Mouse (Mus musculus): ENCODE results near the gene Sgta. TPM values are rescaled to one million over a fixed set of nuclear protein-coding genes. Genes with fewer than 3 reads are reported as not detected.
A peak's percentile ranks its signal among the peaks of the same experiment; 100 is the strongest.

The Sgta gene
- 199 and 216 TPM in 2 replicates for polyA plus RNA-seq (2015; fragmentation: Nextera tagmentation; extraction: Ambion mirVana)

GRCm38 (mm10) chr10:81059603-81060543 is at the start of gene Sgta:
TSS of gene Sgta (minus strand) at chr10:81060181.
- H3K9me3 ChIP-seq (replicated peaks): no peaks in the 10 kb centered on the region
- H3K27me3 ChIP-seq: no peaks in the 10 kb centered on the region
- H3K4me2 ChIP-seq (replicated peaks): peak within 1 kb of the TSS; percentile 84
- peaks cover 32% of the 10 kb centered on the region for H3K4me1 ChIP-seq
- no peaks in the 10 kb centered on the region; the same call in 1 of the 2 replicates for H3K36me3 ChIP-seq
- H3K27ac ChIP-seq (replicated peaks): peak within 1 kb of the TSS; percentile 68; the same call in 1 of the 2 replicates
- under 1% methylated on average over 48 of the region's 48 CpGs for WGBS
- ATAC-seq (ENCODE audit: insufficient number of reproducible peaks, low FRiP score, low TSS enrichment, low read depth): peak; percentile 97
- H3K4me3 ChIP-seq (replicated peaks): peak within 1 kb of the TSS; percentile 82
- H3K9ac ChIP-seq: peak within 1 kb of the TSS; percentile 78

- ATAC-seq (ENCODE audit: insufficient number of reproducible peaks, low FRiP score, low TSS enrichment, low read depth): peak; percentile 86
- peaks cover 22% of the 10 kb centered on the region for H3K4me1 ChIP-seq
- H3K36me3 ChIP-seq: peaks cover 29% of the 10 kb centered on the region
- no peaks in the 10 kb centered on the region for H3K9me3 ChIP-seq (replicated peaks)
- WGBS: under 1% methylated on average over 34 of the region's 35 CpGs
- H3K4me3 ChIP-seq (replicated peaks): peak overlapping the region; percentile 98
- H3K4me2 ChIP-seq (replicated peaks): peak overlapping the region; percentile 85
- peak overlapping the region; percentile 100 for H3K9ac ChIP-seq
- H3K27me3 ChIP-seq: no peaks in the 10 kb centered on the region
- peak overlapping the region; percentile 100 for H3K27ac ChIP-seq (replicated peaks)
These were observed 46.2 kb upstream of the Sgta start for GRCm38 (mm10) chr10:81106113-81106721.

- peak within 1 kb of the TSS; percentile 100 for H3K27ac ChIP-seq (replicated peaks)
- peaks cover 22% of the 10 kb centered on the region for H3K4me1 ChIP-seq
- peak within 1 kb of the TSS; percentile 98 for H3K4me3 ChIP-seq (replicated peaks)
- no peaks in the 10 kb centered on the region for H3K9me3 ChIP-seq (replicated peaks)
- no peaks in the 10 kb centered on the region for H3K27me3 ChIP-seq
- peak; percentile 93 for ATAC-seq (ENCODE audit: insufficient number of reproducible peaks, low FRiP score, low TSS enrichment, low read depth)
- H3K4me2 ChIP-seq (replicated peaks): peak within 1 kb of the TSS; percentile 85
- H3K36me3 ChIP-seq: peaks cover 23% of the 10 kb centered on the region
- H3K9ac ChIP-seq: peak within 1 kb of the TSS; percentile 100
- under 1% methylated on average over 56 of the region's 56 CpGs for WGBS
These were observed 45.7 kb upstream of the Sgta start, which contains the start of gene Map2k2 for GRCm38 (mm10) chr10:81105565-81106112. TSS of gene Map2k2 (plus strand) at chr10:81105915.

- no peak for ATAC-seq (ENCODE audit: insufficient number of reproducible peaks, low FRiP score, low TSS enrichment, low read depth)
- no peaks in the 10 kb centered on the region for H3K9me3 ChIP-seq (replicated peaks)
- H3K4me3 ChIP-seq (replicated peaks): no peak overlapping the region
- 58% methylated on average over 9 of the region's 9 CpGs for WGBS
- H3K27ac ChIP-seq (replicated peaks): no peak overlapping the region
- no peaks in the 10 kb centered on the region for H3K4me1 ChIP-seq
- H3K9ac ChIP-seq: no peak overlapping the region
- no peaks in the 10 kb centered on the region for H3K27me3 ChIP-seq
- H3K36me3 ChIP-seq: no peaks in the 10 kb centered on the region
- no peak overlapping the region for H3K4me2 ChIP-seq (replicated peaks)
These were observed 35.1 kb upstream of the Sgta start for GRCm38 (mm10) chr10:81094931-81095678.

GRCm38 (mm10) chr10:81092465-81093250 is 32.7 kb upstream of the Sgta start:
- Histone ChIP-seq H3K9ac (no peak overlapping the region), H3K4me3 (replicated peaks) (no peak overlapping the region), H3K27ac (replicated peaks) (no peak overlapping the region), H3K36me3 (no peaks in the 10 kb centered on the region), H3K4me1 (peaks cover 9% of the 10 kb centered on the region; the same call in 1 of the 2 replicates), H3K9me3 (replicated peaks) (no peaks in the 10 kb centered on the region), H3K4me2 (replicated peaks) (no peak overlapping the region), H3K27me3 (no peaks in the 10 kb centered on the region)
- 53% methylated on average over 22 of the region's 22 CpGs for WGBS
- ATAC-seq (ENCODE audit: insufficient number of reproducible peaks, low FRiP score, low TSS enrichment, low read depth): no peak

- peaks cover 9% of the 10 kb centered on the region; the same call in 1 of the 2 replicates for H3K4me1 ChIP-seq
- no peaks in the 10 kb centered on the region for H3K9me3 ChIP-seq (replicated peaks)
- H3K4me3 ChIP-seq (replicated peaks): no peak overlapping the region
- no peak for ATAC-seq (ENCODE audit: insufficient number of reproducible peaks, low FRiP score, low TSS enrichment, low read depth)
- WGBS: 74% methylated on average over 7 of the region's 7 CpGs
- H3K36me3 ChIP-seq: no peaks in the 10 kb centered on the region
- H3K27ac ChIP-seq (replicated peaks): no peak overlapping the region
- no peaks in the 10 kb centered on the region for H3K27me3 ChIP-seq
- H3K9ac ChIP-seq: no peak overlapping the region
- no peak overlapping the region for H3K4me2 ChIP-seq (replicated peaks)
These were observed 30.6 kb upstream of the Sgta start for GRCm38 (mm10) chr10:81090621-81091020.

- H3K4me3 ChIP-seq (replicated peaks): no peak overlapping the region
- 36% methylated on average over 2 of the region's 2 CpGs for WGBS
- H3K4me1 ChIP-seq: peaks cover 9% of the 10 kb centered on the region; the same call in 1 of the 2 replicates
- no peak overlapping the region for H3K4me2 ChIP-seq (replicated peaks)
- no peaks in the 10 kb centered on the region for H3K9me3 ChIP-seq (replicated peaks)
- 0 out of 2 replicates have a peak, but pooled peaks have one; percentile 32 for ATAC-seq (ENCODE audit: insufficient number of reproducible peaks, low FRiP score, low TSS enrichment, low read depth)
- no peak overlapping the region for H3K27ac ChIP-seq (replicated peaks)
- no peaks in the 10 kb centered on the region for H3K36me3 ChIP-seq
- H3K9ac ChIP-seq: no peak overlapping the region
- no peaks in the 10 kb centered on the region for H3K27me3 ChIP-seq
These were observed 29.2 kb upstream of the Sgta start for GRCm38 (mm10) chr10:81089216-81089615.

GRCm38 (mm10) chr10:81087021-81087420 is 27.0 kb upstream of the Sgta start:
- Histone ChIP-seq H3K36me3 (peaks cover 13% of the 10 kb centered on the region), H3K4me1 (peaks cover 9% of the 10 kb centered on the region; the same call in 1 of the 2 replicates), H3K4me2 (replicated peaks) (no peak overlapping the region), H3K27me3 (no peaks in the 10 kb centered on the region), H3K9me3 (replicated peaks) (no peaks in the 10 kb centered on the region), H3K9ac (no peak overlapping the region), H3K27ac (replicated peaks) (no peak overlapping the region), H3K4me3 (replicated peaks) (no peak overlapping the region)
- WGBS: 43% methylated on average over 2 of the region's 2 CpGs
- ATAC-seq (ENCODE audit: insufficient number of reproducible peaks, low FRiP score, low TSS enrichment, low read depth): no peak

- 69% methylated on average over 7 of the region's 7 CpGs for WGBS
- ATAC-seq (ENCODE audit: insufficient number of reproducible peaks, low FRiP score, low TSS enrichment, low read depth): no peak
- peaks cover 60% of the 10 kb centered on the region for H3K36me3 ChIP-seq
These were observed 22.4 kb upstream of the Sgta start for GRCm38 (mm10) chr10:81082168-81082960.

More at GRCm38 (mm10) chr10:81082168-81082960, 22.4 kb upstream of the Sgta start:
- no peaks in the 10 kb centered on the region for H3K27me3 ChIP-seq
- no peak overlapping the region for H3K27ac ChIP-seq (replicated peaks)
- H3K4me3 ChIP-seq (replicated peaks): no peak overlapping the region
- H3K4me2 ChIP-seq (replicated peaks): no peak overlapping the region
- H3K4me1 ChIP-seq: no peaks in the 10 kb centered on the region
- no peaks in the 10 kb centered on the region for H3K9me3 ChIP-seq (replicated peaks)
- no peak overlapping the region for H3K9ac ChIP-seq
